Mouse (Mus musculus) heart, embryonic 14.5 days (tissue): ENCODE data around the gene Rnase12. TPM values are rescaled to one million over a fixed set of nuclear protein-coding genes. Genes with fewer than 3 reads are reported as not detected.

Experiments used
- ATAC-seq: fragments of 200-750 bp; cut with Nextera tagmentation; 2 replicates; pipeline ENCODE4 v1.8.0; 2017; ENCODE audit warnings: low read depth, moderate TSS enrichment; ENCODE audit not compliant: insufficient number of reproducible peaks, insufficient read depth, low FRiP score
- H3K27ac ChIP-seq, 2 experiments: fragments of 200-500 bp in 1 of 2; fragments of 300-500 bp in 1 of 2; sonication (generic) in 1 of 2; replicated peaks in 1 of 2; 2 replicates each; pipeline ENCODE4 v1.5.1; 2012 to 2014; ENCODE audit warnings: low read depth in 2 of 2, low read length in 2 of 2, control low read depth in 1 of 2, mild to moderate bottlenecking in 1 of 2, mixed read lengths in 1 of 2; ENCODE audit not compliant: control insufficient read depth in 1 of 2, insufficient read depth in 1 of 2
- H3K27me3 ChIP-seq: fragments of 300-500 bp; sonication (generic); 2 replicates; pipeline ENCODE4 v1.6.1; 2014; ENCODE audit warnings: mild to moderate bottlenecking, low read length, control low read depth; ENCODE audit not compliant: control insufficient read depth, insufficient read depth
- H3K36me3 ChIP-seq: fragments of 300-500 bp; sonication (generic); 2 replicates; pipeline ENCODE4 v1.6.1; 2014; ENCODE audit warnings: mild to moderate bottlenecking, control low read depth, low read length, mixed read lengths; ENCODE audit not compliant: control insufficient read depth, insufficient read depth
- H3K4me1 ChIP-seq, 2 experiments: fragments of 200-500 bp in 1 of 2; fragments of 300-500 bp in 1 of 2; sonication (generic) in 1 of 2; 2 replicates each; pipeline ENCODE4 v1.6.1; 2012 to 2014; ENCODE audit warnings: low read length in 2 of 2, control low read depth in 1 of 2, mixed read lengths in 1 of 2; ENCODE audit not compliant: control insufficient read depth in 2 of 2, insufficient read depth in 2 of 2
- H3K4me2 ChIP-seq: fragments of 300-500 bp; sonication (generic); 2 replicates; pipeline ENCODE4 v1.6.1; 2014; ENCODE audit warnings: mild to moderate bottlenecking, low read length
- H3K4me3 ChIP-seq, 2 experiments: fragments of 200-500 bp in 1 of 2; fragments of 300-500 bp in 1 of 2; sonication (generic) in 1 of 2; 2 replicates each; pipeline ENCODE4 v1.5.1; 2012 to 2014; ENCODE audit warnings: low read length in 2 of 2, mild to moderate bottlenecking in 2 of 2, control low read depth in 1 of 2, low read depth in 1 of 2, moderate library complexity in 1 of 2; ENCODE audit not compliant: control insufficient read depth in 1 of 2, insufficient read depth in 1 of 2
- H3K9ac ChIP-seq: fragments of 300-500 bp; sonication (generic); 2 replicates; pipeline ENCODE4 v1.6.1; 2014; ENCODE audit warnings: mild to moderate bottlenecking, low read length
- H3K9me3 ChIP-seq: fragments of 300-500 bp; sonication (generic); 2 replicates; pipeline ENCODE4 v1.6.1; 2016; ENCODE audit warnings: low read length, control low read depth; ENCODE audit not compliant: control insufficient read depth
- WGBS: fragments of 180-500 bp; shearing (Covaris S2); extraction: QIAGEN DNeasy Blood & Tissue Kit; methylation state at CpG from one replicate; pipeline ENCODE4 v1.1.7; 2014; 5-methylcytosine and 5-hydroxymethylcytosine counted together
- polyA plus RNA-seq: library from polyadenylated mRNA; unstranded; fragments of >200 nt; fragmentation: Nextera tagmentation; extraction: Ambion mirVana; gene quantifications from 2 replicates; pipeline ENCODE4 v1.2.1, GENCODE M21; 2014

Gene Rnase12
- polyA plus RNA-seq, 1 experiment from 2014 or later, result 0.82 TPM

- peaks cover 5 to 10% of the 10 kb centered on the region in 2 experiments; a peak in 3 of 4 replicates for H3K4me1 ChIP-seq
- H3K27me3 ChIP-seq, result no peaks in the 10 kb centered on the region
- H3K36me3 ChIP-seq, result no peaks in the 10 kb centered on the region
- no peak overlapping the region for H3K4me2 ChIP-seq
- ATAC-seq, result no peak
- 82% methylated on average over 4 of the region's 4 CpGs for WGBS
- H3K27ac ChIP-seq, result no peak overlapping the region
- no peaks in the 10 kb centered on the region for H3K9me3 ChIP-seq
- no peak overlapping the region for H3K9ac ChIP-seq
- H3K4me3 ChIP-seq, result no peak overlapping the region
Measured at GRCm38 (mm10) chr14:51036214-51036613, 21.2 kb downstream of the Rnase12 start.

GRCm38 (mm10) chr14:51035206-51035605, 22.3 kb downstream of the Rnase12 start:
- no peak for ATAC-seq

GRCm38 (mm10) chr14:51027387-51028155, 29.9 kb downstream of the Rnase12 start:
- no peak for ATAC-seq
- Histone ChIP-seq H3K27ac (no peak overlapping the region), H3K9me3 (no peaks in the 10 kb centered on the region), H3K4me1 (no peaks in the 10 kb centered on the region), H3K4me2 (no peak overlapping the region), H3K9ac (no peak overlapping the region), H3K27me3 (no peaks in the 10 kb centered on the region), H3K4me3 (no peak overlapping the region), H3K36me3 (no peaks in the 10 kb centered on the region)
- WGBS, result 59% methylated on average over 3 of the region's 3 CpGs

More at GRCm38 (mm10) chr14:51035206-51035605, 22.3 kb downstream of the Rnase12 start:
- no peak overlapping the region for H3K9ac ChIP-seq
- WGBS, result 44% methylated on average over 1 of the region's 1 CpGs
- no peak overlapping the region for H3K4me3 ChIP-seq
- H3K36me3 ChIP-seq, result no peaks in the 10 kb centered on the region
- H3K4me1 ChIP-seq, result peaks cover 5 to 6% of the 10 kb centered on the region in 2 experiments; a peak in 3 of 4 replicates
- H3K9me3 ChIP-seq, result no peaks in the 10 kb centered on the region
- H3K27ac ChIP-seq, result no peak overlapping the region
- no peaks in the 10 kb centered on the region for H3K27me3 ChIP-seq
- H3K4me2 ChIP-seq, result no peak overlapping the region

GRCm38 (mm10) chr14:51026391-51027133, 30.9 kb downstream of the Rnase12 start:
- Histone ChIP-seq H3K4me3 (no peak overlapping the region), H3K27ac (no peak overlapping the region), H3K9ac (no peak overlapping the region), H3K4me2 (no peak overlapping the region), H3K9me3 (no peaks in the 10 kb centered on the region), H3K27me3 (no peaks in the 10 kb centered on the region), H3K36me3 (no peaks in the 10 kb centered on the region), H3K4me1 (no peaks in the 10 kb centered on the region)
- 37% methylated on average over 5 of the region's 5 CpGs for WGBS
- ATAC-seq, result no peak

- WGBS, result 72% methylated on average over 1 of the region's 1 CpGs
- Histone ChIP-seq H3K36me3 (no peaks in the 10 kb centered on the region), H3K27ac (no peak overlapping the region), H3K4me3 (no peak overlapping the region), H3K4me2 (no peak overlapping the region), H3K9ac (no peak overlapping the region), H3K4me1 (no peaks in the 10 kb centered on the region), H3K9me3 (peaks cover 5% of the 10 kb centered on the region), H3K27me3 (no peaks in the 10 kb centered on the region)
- no peak for ATAC-seq
Measured at GRCm38 (mm10) chr14:51024820-51025219, 32.6 kb downstream of the Rnase12 start.

GRCm38 (mm10) chr14:51023457-51023856, 34.0 kb downstream of the Rnase12 start:
- Histone ChIP-seq H3K9ac (no peak overlapping the region), H3K4me3 (no peak overlapping the region), H3K27ac (no peak overlapping the region), H3K27me3 (no peaks in the 10 kb centered on the region), H3K9me3 (peaks cover 7% of the 10 kb centered on the region), H3K4me2 (no peak overlapping the region), H3K36me3 (no peaks in the 10 kb centered on the region), H3K4me1 (no peaks in the 10 kb centered on the region)
- WGBS, result 76% methylated on average over 4 of the region's 4 CpGs
- ATAC-seq, result no peak

GRCm38 (mm10) chr14:51017256-51017655, 40.2 kb downstream of the Rnase12 start:
- ATAC-seq, result no peak
- Histone ChIP-seq H3K4me2 (no peak overlapping the region), H3K4me1 (no peaks in the 10 kb centered on the region; a peak in 1 of 4 replicates), H3K36me3 (no peaks in the 10 kb centered on the region), H3K27ac (peak overlapping the region in 1 of 2 experiments; percentile 2; a peak in 1 of 4 replicates), H3K9me3 (peaks cover 7% of the 10 kb centered on the region), H3K27me3 (no peaks in the 10 kb centered on the region), H3K4me3 (no peak overlapping the region), H3K9ac (no peak overlapping the region)
- 47% methylated on average over 3 of the region's 3 CpGs for whole genome bisulfite sequencing
